8 mouse cellular contexts compared by ENCODE assay signal in genomic region chr2:131128211-131128610, GRCm38 (mm10). TPM values are rescaled to one million over a fixed set of nuclear protein-coding genes. Genes with fewer than 3 reads are reported as not detected.
DNase-seq lines count a peak whose midpoint lies in the region; ATAC-seq and TF ChIP-seq lines count a peak whose summit lies in the region.

No protein-coding gene starts in this region.

- 71% methylated on average over 5 of the region's 5 CpGs for WGBS in kidney, postnatal 0 days
- 89% methylated on average over 5 of the region's 5 CpGs for WGBS in forebrain, postnatal 0 days
- WGBS in limb, embryonic 11.5 days = 74% methylated on average over 5 of the region's 5 CpGs
- WGBS in midbrain, postnatal 0 days = 82% methylated on average over 5 of the region's 5 CpGs

- no peaks in the 10 kb centered on the region for H3K27me3 ChIP-seq in kidney, postnatal 0 days (ENCODE audit: insufficient read depth, low read length)
- H3K27me3 ChIP-seq in forebrain, postnatal 0 days (ENCODE audit: insufficient read depth, low read length) = no peaks in the 10 kb centered on the region
- H3K27me3 ChIP-seq in limb, embryonic 11.5 days (ENCODE audit: control insufficient read depth, insufficient read depth, low read length) = no peaks in the 10 kb centered on the region
- H3K27me3 ChIP-seq in midbrain, postnatal 0 days (ENCODE audit: insufficient read depth, low read length) = no peaks in the 10 kb centered on the region

- no peak for TF ChIP-seq CTCF in kidney, postnatal 0 days (IDR thresholded peaks at IDR 0.05; ENCODE audit: low read depth)
- no peak for TF ChIP-seq CTCF in forebrain, postnatal 0 days (IDR thresholded peaks at IDR 0.05; ENCODE audit: low read depth)
- TF ChIP-seq CTCF in midbrain, postnatal 0 days (IDR thresholded peaks at IDR 0.05) = no peak

- H3K4me1 ChIP-seq in kidney, postnatal 0 days (replicated peaks; ENCODE audit: insufficient read depth, low read length) = peaks cover 17% of the 10 kb centered on the region
- no peaks in the 10 kb centered on the region for H3K4me1 ChIP-seq in forebrain, postnatal 0 days (ENCODE audit: insufficient read depth)
- H3K4me1 ChIP-seq in limb, embryonic 11.5 days (ENCODE audit: control insufficient read depth, insufficient read depth, low read length) = peaks cover 23% of the 10 kb centered on the region
- 0 out of 2 replicates have a peak, but pooled peaks cover 8% of the 10 kb centered on the region for H3K4me1 ChIP-seq in midbrain, postnatal 0 days (ENCODE audit: insufficient read depth, low read length)

- peak overlapping the region; percentile 72 for H3K9ac ChIP-seq in kidney, postnatal 0 days (ENCODE audit: low read depth, low read length)
- H3K9ac ChIP-seq in forebrain, postnatal 0 days = no peak overlapping the region
- peak overlapping the region; percentile 82 for H3K9ac ChIP-seq in limb, embryonic 11.5 days (ENCODE audit: low read length)
- H3K9ac ChIP-seq in midbrain, postnatal 0 days (replicated peaks; ENCODE audit: low read length, poor library complexity, severe bottlenecking) = no peak overlapping the region

- H3K4me3 ChIP-seq in kidney, postnatal 0 days (replicated peaks; ENCODE audit: low read depth, low read length) = peak overlapping the region; percentile 57
- H3K4me3 ChIP-seq in forebrain, postnatal 0 days (ENCODE audit: low read depth, low read length) = no peak overlapping the region
- H3K4me3 ChIP-seq in limb, embryonic 11.5 days (ENCODE audit: low read depth, low read length) = peak overlapping the region; percentile 55
- H3K4me3 ChIP-seq in midbrain, postnatal 0 days (ENCODE audit: low read depth, low read length) = no peak overlapping the region

- ATAC-seq in kidney, postnatal 0 days (replicated peaks; ENCODE audit: low FRiP score, low read depth) = no peak
- no peak for ATAC-seq in forebrain, postnatal 0 days
- ATAC-seq in limb, embryonic 11.5 days (ENCODE audit: insufficient number of reproducible peaks, low FRiP score, low TSS enrichment, low read depth) = no peak
- no peak for ATAC-seq in midbrain, postnatal 0 days (ENCODE audit: low FRiP score)
- no peak for ATAC-seq in cerebellum, adult (ENCODE audit: insufficient number of reproducible peaks, low FRiP score, low TSS enrichment)
- ATAC-seq in erythroid progenitor cell, adult 5-6 weeks (replicated peaks; ENCODE audit: low FRiP score, poor library complexity, severe bottlenecking) = no peak

- DNase-seq in kidney, postnatal 0 days (ENCODE audit: low spot score) = no peak
- DNase-seq in kidney, postnatal 4 days = no peak
- no peak for DNase-seq in forebrain, postnatal 0 days
- DNase-seq in limb, embryonic 11.5 days (ENCODE audit: low spot score) = no peak
- DNase-seq in midbrain, postnatal 0 days (ENCODE audit: low spot score) = no peak
- DNase-seq in cerebellum, adult 11 months = no peak

- no peaks in the 10 kb centered on the region for H3K36me3 ChIP-seq in kidney, postnatal 0 days (ENCODE audit: insufficient read depth, low read length)
- H3K36me3 ChIP-seq in forebrain, postnatal 0 days (ENCODE audit: insufficient read depth) = no peaks in the 10 kb centered on the region
- H3K36me3 ChIP-seq in limb, embryonic 11.5 days (ENCODE audit: control insufficient read depth, insufficient read depth, low read length) = no peaks in the 10 kb centered on the region
- no peaks in the 10 kb centered on the region for H3K36me3 ChIP-seq in midbrain, postnatal 0 days (ENCODE audit: insufficient read depth, low read length)

- H3K4me2 ChIP-seq in kidney, postnatal 0 days (ENCODE audit: low read length) = peak overlapping the region; percentile 83
- peak overlapping the region; percentile 59; the same call in 1 of the 2 replicates for H3K4me2 ChIP-seq in forebrain, postnatal 0 days (ENCODE audit: low read depth)
- peak overlapping the region; percentile 59 for H3K4me2 ChIP-seq in limb, embryonic 11.5 days (ENCODE audit: low read depth, severe bottlenecking)
- peak overlapping the region; percentile 78; the same call in 1 of the 2 replicates for H3K4me2 ChIP-seq in midbrain, postnatal 0 days (ENCODE audit: low read depth, low read length, poor library complexity, severe bottlenecking)

- H3K9me3 ChIP-seq in kidney, postnatal 0 days (replicated peaks; ENCODE audit: low read length) = no peaks in the 10 kb centered on the region
- no peaks in the 10 kb centered on the region for H3K9me3 ChIP-seq in forebrain, postnatal 0 days (ENCODE audit: low read length)
- no peaks in the 10 kb centered on the region for H3K9me3 ChIP-seq in limb, embryonic 11.5 days (ENCODE audit: control insufficient read depth, low read length)
- no peaks in the 10 kb centered on the region for H3K9me3 ChIP-seq in midbrain, postnatal 0 days (ENCODE audit: low read length)

- H3K27ac ChIP-seq in kidney, postnatal 0 days = no peak overlapping the region
- no peak overlapping the region for H3K27ac ChIP-seq in forebrain, postnatal 0 days (ENCODE audit: low read depth, low read length)
- no peak overlapping the region for H3K27ac ChIP-seq in limb, embryonic 11.5 days (replicated peaks; ENCODE audit: low read depth, low read length)
- H3K27ac ChIP-seq in midbrain, postnatal 0 days (ENCODE audit: low read depth, low read length) = no peak overlapping the region

RNA-seq across cellular contexts. Expression of gene Hspa12b, which starts 1.1 kb away (rescaled TPM):
- 9.4 and 9.8 TPM in 2 replicates for polyA plus RNA-seq in kidney, postnatal 0 days (2015; fragmentation: Nextera tagmentation; extraction: Ambion mirVana)
- total RNA-seq in forebrain, postnatal 0 days (2014; rRNA removed) = 5.3 and 6.3 TPM in 2 replicates
- 2.2 and 2.4 TPM in 2 replicates for polyA plus RNA-seq in forebrain, postnatal 0 days (2015; fragmentation: Nextera tagmentation; extraction: Ambion mirVana)
- 9.6 and 12.7 TPM in 2 replicates for polyA plus RNA-seq in limb, embryonic 11.5 days (2014; fragmentation: Nextera tagmentation; extraction: Ambion mirVana)
- total RNA-seq in midbrain, postnatal 0 days (2014; rRNA removed) = 10.1 and 11.1 TPM in 2 replicates
- 2.9 and 3.2 TPM in 2 replicates for polyA plus RNA-seq in midbrain, postnatal 0 days (2015; fragmentation: Nextera tagmentation; extraction: Ambion mirVana)
- total RNA-seq in erythroid progenitor cell, adult 5-6 weeks (2015; ENCODE audit: low replicate concordance) = not detected in 2 replicates
- not detected in 2 replicates for total RNA-seq in erythroid progenitor cell, adult 5-6 weeks (2017; ENCODE audit: low replicate concordance)

RNA-seq across cellular contexts. Expression of gene Gm11037, which starts 5.1 kb away (rescaled TPM):
- polyA plus RNA-seq in kidney, postnatal 0 days (2015; fragmentation: Nextera tagmentation; extraction: Ambion mirVana) = not detected in 2 replicates
- total RNA-seq in forebrain, postnatal 0 days (2014; rRNA removed) = not detected in 2 replicates
- polyA plus RNA-seq in forebrain, postnatal 0 days (2015; fragmentation: Nextera tagmentation; extraction: Ambion mirVana) = not detected in 2 replicates
- not detected in 2 replicates for polyA plus RNA-seq in limb, embryonic 11.5 days (2014; fragmentation: Nextera tagmentation; extraction: Ambion mirVana)
- not detected in 2 replicates for total RNA-seq in midbrain, postnatal 0 days (2014; rRNA removed)
- not detected in 2 replicates for polyA plus RNA-seq in midbrain, postnatal 0 days (2015; fragmentation: Nextera tagmentation; extraction: Ambion mirVana)
- not detected in 2 replicates for total RNA-seq in erythroid progenitor cell, adult 5-6 weeks (2015; ENCODE audit: low replicate concordance)
- not detected in 2 replicates for total RNA-seq in erythroid progenitor cell, adult 5-6 weeks (2017; ENCODE audit: low replicate concordance)

RNA-seq across cellular contexts. Expression of gene 1700037H04Rik, which starts 31.7 kb away (rescaled TPM):
- 84.8 and 91.5 TPM in 2 replicates for polyA plus RNA-seq in kidney, postnatal 0 days (2015; fragmentation: Nextera tagmentation; extraction: Ambion mirVana)
- total RNA-seq in forebrain, postnatal 0 days (2014; rRNA removed) = 47.2 and 95.0 TPM in 2 replicates
- polyA plus RNA-seq in forebrain, postnatal 0 days (2015; fragmentation: Nextera tagmentation; extraction: Ambion mirVana) = 94.0 and 96.2 TPM in 2 replicates
- polyA plus RNA-seq in limb, embryonic 11.5 days (2014; fragmentation: Nextera tagmentation; extraction: Ambion mirVana) = 78.0 and 78.9 TPM in 2 replicates
- 44.8 and 89.5 TPM in 2 replicates for total RNA-seq in midbrain, postnatal 0 days (2014; rRNA removed)
- 59.1 and 60.4 TPM in 2 replicates for polyA plus RNA-seq in midbrain, postnatal 0 days (2015; fragmentation: Nextera tagmentation; extraction: Ambion mirVana)
- total RNA-seq in erythroid progenitor cell, adult 5-6 weeks (2015; ENCODE audit: low replicate concordance) = 124 and 160 TPM in 2 replicates
- total RNA-seq in erythroid progenitor cell, adult 5-6 weeks (2017; ENCODE audit: low replicate concordance) = 58.5 and 68.4 TPM in 2 replicates

RNA-seq across cellular contexts. Expression of gene Siglec1, which starts 41.6 kb away (rescaled TPM):
- 0.33 and 0.41 TPM in 2 replicates for polyA plus RNA-seq in kidney, postnatal 0 days (2015; fragmentation: Nextera tagmentation; extraction: Ambion mirVana)
- 0.62 and 1.7 TPM in 2 replicates for total RNA-seq in forebrain, postnatal 0 days (2014; rRNA removed)
- 0.18 and 0.19 TPM in 2 replicates for polyA plus RNA-seq in forebrain, postnatal 0 days (2015; fragmentation: Nextera tagmentation; extraction: Ambion mirVana)
- polyA plus RNA-seq in limb, embryonic 11.5 days (2014; fragmentation: Nextera tagmentation; extraction: Ambion mirVana) = 0.03 and 0.07 TPM in 2 replicates
- total RNA-seq in midbrain, postnatal 0 days (2014; rRNA removed) = 1.4 and 1.9 TPM in 2 replicates
- polyA plus RNA-seq in midbrain, postnatal 0 days (2015; fragmentation: Nextera tagmentation; extraction: Ambion mirVana) = 0.22 and 0.27 TPM in 2 replicates
- 6.8 and 8.8 TPM in 2 replicates for total RNA-seq in erythroid progenitor cell, adult 5-6 weeks (2015; ENCODE audit: low replicate concordance)
- total RNA-seq in erythroid progenitor cell, adult 5-6 weeks (2017; ENCODE audit: low replicate concordance) = 1.8 and 2.6 TPM in 2 replicates

RNA-seq across cellular contexts. Expression of gene Cenpb, which starts 51.7 kb away (rescaled TPM):
- polyA plus RNA-seq in kidney, postnatal 0 days (2015; fragmentation: Nextera tagmentation; extraction: Ambion mirVana) = 13.1 and 15.3 TPM in 2 replicates
- total RNA-seq in forebrain, postnatal 0 days (2014; rRNA removed) = 113 and 120 TPM in 2 replicates
- 13.0 and 17.9 TPM in 2 replicates for polyA plus RNA-seq in forebrain, postnatal 0 days (2015; fragmentation: Nextera tagmentation; extraction: Ambion mirVana)
- polyA plus RNA-seq in limb, embryonic 11.5 days (2014; fragmentation: Nextera tagmentation; extraction: Ambion mirVana) = 6.8 and 8.5 TPM in 2 replicates
- 98.2 and 103 TPM in 2 replicates for total RNA-seq in midbrain, postnatal 0 days (2014; rRNA removed)
- 11.7 and 13.1 TPM in 2 replicates for polyA plus RNA-seq in midbrain, postnatal 0 days (2015; fragmentation: Nextera tagmentation; extraction: Ambion mirVana)
- total RNA-seq in erythroid progenitor cell, adult 5-6 weeks (2015; ENCODE audit: low replicate concordance) = 8.3 and 8.8 TPM in 2 replicates
- 12.5 and 15.1 TPM in 2 replicates for total RNA-seq in erythroid progenitor cell, adult 5-6 weeks (2017; ENCODE audit: low replicate concordance)

Comparison
In these comparisons a context has a peak if more than half of its experiments do, and no peak if none do; other contexts are left out.
1. H3K4me3 ChIP-seq: peak in kidney, postnatal 0 days (single experiment) and limb, embryonic 11.5 days (single experiment); none in forebrain, postnatal 0 days (single experiment) and midbrain, postnatal 0 days (single experiment).
2. H3K9ac ChIP-seq: peak in kidney, postnatal 0 days (single experiment) and limb, embryonic 11.5 days (single experiment); none in forebrain, postnatal 0 days (single experiment) and midbrain, postnatal 0 days (single experiment).
3. Peak in every context shown above with its lines, with median percentiles within 50 percentile points of each other: H3K4me2 ChIP-seq.